Mouse (Mus musculus): ENCODE measurements around the gene Arhgap40. TPM values are rescaled to one million over a fixed set of nuclear protein-coding genes. Genes with fewer than 3 reads are reported as not detected.

Arhgap40 gene
- total and polyA plus RNA-seq, 3 experiments, result not detected

DNA sequence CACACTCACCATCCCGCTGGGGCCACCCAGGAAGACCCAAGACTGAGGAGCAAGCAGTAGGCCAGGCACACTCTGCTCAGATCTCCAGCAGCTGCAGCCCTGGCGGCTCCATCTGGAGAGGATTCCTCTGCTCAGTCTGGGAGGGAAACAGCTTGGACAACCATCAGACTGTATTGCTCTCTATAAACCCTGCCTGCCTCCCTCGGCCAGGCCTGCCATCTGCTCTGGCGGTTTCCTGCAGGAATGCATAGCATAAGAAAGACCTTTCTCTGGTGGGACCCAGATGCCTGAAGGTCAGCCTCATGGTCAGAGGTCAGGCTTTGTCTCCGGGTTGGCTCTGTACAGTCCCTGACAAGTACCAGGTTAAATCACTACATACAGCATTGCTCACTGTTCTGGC lies 78.7 kb downstream of the Arhgap40 start:
- Histone ChIP-seq H3K79me2 (replicated peaks; ENCODE audit: control insufficient read depth, extremely low read depth, insufficient read depth, poor library complexity, severe bottlenecking) (no peaks in the 10 kb centered on the region), H3K4me1 (ENCODE audit: control insufficient read depth in 1 of 2, insufficient read depth in 2 of 2) (no peaks in the 10 kb centered on the region), H3K27ac (ENCODE audit: insufficient read depth, low read depth) (no peak overlapping the region), H3K9me3 (replicated peaks; ENCODE audit: low read length) (peaks cover 5% of the 10 kb centered on the region), H3K4me2 (ENCODE audit: insufficient read depth, low read depth, poor library complexity, severe bottlenecking) (no peak overlapping the region), H3K36me3 (replicated peaks in 1 of 2; ENCODE audit: control insufficient read depth in 1 of 2, insufficient read depth in 1 of 2, low read length in 1 of 2) (no peaks in the 10 kb centered on the region), H3K9ac (ENCODE audit: insufficient read depth, low read depth) (no peak overlapping the region), H3K27me3 (replicated peaks) (peaks cover 92% of the 10 kb centered on the region), H3K4me3 (replicated peaks in 1 of 3; ENCODE audit: low read depth in 2 of 3, low read length in 2 of 3, poor library complexity in 1 of 3) (no peak overlapping the region)
- TF ChIP-seq JUND (conservative IDR thresholded peaks at IDR 0.05; ENCODE audit: low read depth, low read length), result no peak
- no peak for TF ChIP-seq MYC (IDR thresholded peaks at IDR 0.05; ENCODE audit: low read depth, low read length)
- no peak for TF ChIP-seq KAT2A (IDR thresholded peaks at IDR 0.05; ENCODE audit: insufficient replicate concordance, low read length)
- TF ChIP-seq CTCF (conservative IDR thresholded peaks at IDR 0.05 in 1 of 2, IDR thresholded peaks at IDR 0.05 in 1 of 2; ENCODE audit: low read depth in 2 of 2, low read length in 2 of 2), result no peak
- no peak for TF ChIP-seq POLR2AphosphoS2 (IDR thresholded peaks at IDR 0.05; ENCODE audit: low read depth, low read length)
- no peak for TF ChIP-seq PAX5 (IDR thresholded peaks at IDR 0.05; ENCODE audit: low read length)
- no peak for TF ChIP-seq RAD21 (IDR thresholded peaks at IDR 0.05; ENCODE audit: low read depth, low read length)
- TF ChIP-seq USF2 (conservative IDR thresholded peaks at IDR 0.05; ENCODE audit: low read depth, low read length), result no peak
- no peak for TF ChIP-seq MAFK (IDR thresholded peaks at IDR 0.05; ENCODE audit: insufficient replicate concordance, low read length)
- TF ChIP-seq EP300 (IDR thresholded peaks at IDR 0.05; ENCODE audit: low read length), result no peak
- TF ChIP-seq MAZ (IDR thresholded peaks at IDR 0.05; ENCODE audit: low read depth, low read length), result no peak
- TF ChIP-seq ZNF384 (IDR thresholded peaks at IDR 0.05; ENCODE audit: low read depth, low read length), result no peak
- no peak for TF ChIP-seq POLR2A (IDR thresholded peaks at IDR 0.05; ENCODE audit: low read depth, low read length)
- no peak for TF ChIP-seq SMC3 (IDR thresholded peaks at IDR 0.05; ENCODE audit: low read depth, low read length)
- no peak for TF ChIP-seq TCF12 (IDR thresholded peaks at IDR 0.05; ENCODE audit: low read depth, low read length)
- no peak for TF ChIP-seq UBTF (IDR thresholded peaks at IDR 0.05; ENCODE audit: low read depth, low read length)
- DNase-seq (ENCODE audit: extremely low read depth), result no peak
- dilution Hi-C loops (cut with MboI; ENCODE audit: extremely low pct_ligation_motif_present, extremely low pct_unique_long_range_greater_than_20kb, low sequenced_read_pairs) (no loop called here), in situ Hi-C loops (cut with MboI; ENCODE audit: low pct_ligation_motif_present, low pct_unique_long_range_greater_than_20kb, low sequenced_read_pairs) (no loop called here)

DNA sequence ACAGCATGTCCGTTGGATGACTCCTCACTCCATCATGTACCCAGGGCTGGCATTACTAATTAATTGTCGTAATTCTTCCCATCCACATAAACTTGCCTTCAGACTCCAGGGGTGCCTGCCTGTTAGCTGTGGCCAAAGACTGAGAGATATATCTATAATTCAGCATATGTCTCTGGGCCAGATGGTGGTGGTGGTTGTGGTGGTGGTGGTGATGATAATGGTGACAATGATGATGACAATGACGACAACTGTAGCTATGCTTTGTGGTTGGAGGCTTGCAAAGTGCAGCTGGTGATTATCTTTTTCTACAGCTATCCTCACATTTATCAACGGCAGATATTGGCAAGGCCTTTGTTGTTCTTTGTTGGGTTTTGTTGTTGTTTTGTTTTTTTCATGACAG lies 80.8 kb downstream of the Arhgap40 start:
- Histone ChIP-seq H3K36me3 (replicated peaks in 1 of 2; ENCODE audit: control insufficient read depth in 1 of 2, insufficient read depth in 1 of 2, low read length in 1 of 2) (no peaks in the 10 kb centered on the region), H3K27me3 (replicated peaks) (peaks cover 89% of the 10 kb centered on the region), H3K4me3 (replicated peaks in 1 of 3; ENCODE audit: low read depth in 2 of 3, low read length in 2 of 3, poor library complexity in 1 of 3) (no peak overlapping the region), H3K9me3 (replicated peaks; ENCODE audit: low read length) (no peaks in the 10 kb centered on the region), H3K4me1 (ENCODE audit: control insufficient read depth in 1 of 2, insufficient read depth in 2 of 2) (no peaks in the 10 kb centered on the region), H3K9ac (ENCODE audit: insufficient read depth, low read depth) (no peak overlapping the region), H3K27ac (ENCODE audit: insufficient read depth, low read depth) (no peak overlapping the region), H3K79me2 (replicated peaks; ENCODE audit: control insufficient read depth, extremely low read depth, insufficient read depth, poor library complexity, severe bottlenecking) (no peaks in the 10 kb centered on the region), H3K4me2 (ENCODE audit: insufficient read depth, low read depth, poor library complexity, severe bottlenecking) (no peak overlapping the region)
- TF ChIP-seq TCF12 (IDR thresholded peaks at IDR 0.05; ENCODE audit: low read depth, low read length) (no peak), ZKSCAN1 (IDR thresholded peaks at IDR 0.05; ENCODE audit: borderline replicate concordance, low read depth, low read length) (no peak), IRF4 (IDR thresholded peaks at IDR 0.05; ENCODE audit: low read depth, low read length) (no peak), UBTF (IDR thresholded peaks at IDR 0.05; ENCODE audit: low read depth, low read length) (no peak), CHD1 (IDR thresholded peaks at IDR 0.05; ENCODE audit: low read depth, low read length) (no peak), MYC (IDR thresholded peaks at IDR 0.05; ENCODE audit: low read depth, low read length) (no peak), ZMIZ1 (IDR thresholded peaks at IDR 0.05; ENCODE audit: low read depth, low read length) (no peak), MXI1 (IDR thresholded peaks at IDR 0.05; ENCODE audit: low read depth, low read length) (no peak), SIN3A (IDR thresholded peaks at IDR 0.05; ENCODE audit: low read length) (no peak), MAZ (IDR thresholded peaks at IDR 0.05; ENCODE audit: low read depth, low read length) (no peak)
- in situ Hi-C loops (cut with MboI; ENCODE audit: low pct_ligation_motif_present, low pct_unique_long_range_greater_than_20kb, low sequenced_read_pairs), result no loop called here
- dilution Hi-C loops (cut with MboI; ENCODE audit: extremely low pct_ligation_motif_present, extremely low pct_unique_long_range_greater_than_20kb, low sequenced_read_pairs), result no loop called here
- no peak for DNase-seq (ENCODE audit: extremely low read depth)

Measured in CH12.LX (cell line).